In the genomic region with DNA sequence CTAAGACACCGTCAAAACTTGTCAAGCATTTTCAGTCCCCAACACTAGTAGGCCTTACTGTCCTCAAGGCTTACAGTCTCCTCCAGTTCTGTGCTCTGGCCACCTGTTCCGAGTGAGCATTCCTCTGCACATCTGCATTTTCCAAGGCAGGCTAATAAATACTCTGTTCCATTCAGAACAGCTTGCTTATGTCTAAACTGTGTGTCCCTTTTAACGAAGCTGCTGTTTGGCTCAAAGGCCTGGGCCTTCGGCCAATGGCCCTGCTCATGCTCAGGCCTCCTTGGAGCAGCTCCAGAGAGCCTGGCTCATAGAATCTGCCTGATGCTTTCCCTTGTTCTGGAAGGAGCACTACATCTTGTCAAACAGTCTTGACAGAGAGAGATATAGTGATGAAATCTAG, we compare ENCODE assay signal across 8 mouse cellular contexts.
DNase-seq lines count a peak whose midpoint lies in the region; ATAC-seq and TF ChIP-seq lines count a peak whose summit lies in the region.

No protein-coding gene starts in this region.

- TF ChIP-seq CTCF in cerebellum, adult 2 months (IDR thresholded peaks at IDR 0.05; ENCODE audit: borderline replicate concordance, insufficient read depth, low read depth, low read length), result no peak

- no peak overlapping the region for H3K4me2 ChIP-seq in midbrain, embryonic 16.5 days (ENCODE audit: low read length)
- H3K4me2 ChIP-seq in midbrain, embryonic 13.5 days (replicated peaks), result no peak overlapping the region
- no peak overlapping the region for H3K4me2 ChIP-seq in heart, embryonic 14.5 days (ENCODE audit: low read length)
- no peak overlapping the region for H3K4me2 ChIP-seq in neural tube, embryonic 15.5 days

- no peak overlapping the region for H3K9ac ChIP-seq in midbrain, embryonic 16.5 days (ENCODE audit: low read depth, low read length)
- H3K9ac ChIP-seq in midbrain, embryonic 13.5 days (replicated peaks), result no peak overlapping the region
- H3K9ac ChIP-seq in heart, embryonic 14.5 days (ENCODE audit: low read length), result 0 out of 2 replicates have a peak overlapping the region, but pooled peaks have one; percentile 2
- H3K9ac ChIP-seq in neural tube, embryonic 15.5 days (replicated peaks), result no peak overlapping the region

- no peak for TF ChIP-seq POLR2A in cerebellum, adult 2 months (IDR thresholded peaks at IDR 0.05; ENCODE audit: borderline replicate concordance, insufficient read depth, low read length)

- no peaks in the 10 kb centered on the region for H3K27me3 ChIP-seq in midbrain, embryonic 16.5 days (ENCODE audit: control insufficient read depth, insufficient read depth, low read depth, low read length)
- H3K27me3 ChIP-seq in midbrain, embryonic 13.5 days, result no peaks in the 10 kb centered on the region
- H3K27me3 ChIP-seq in cerebellum, adult 2 months (ENCODE audit: control insufficient read depth, insufficient read depth, low read length), result no peaks in the 10 kb centered on the region
- H3K27me3 ChIP-seq in heart, embryonic 14.5 days (ENCODE audit: control insufficient read depth, insufficient read depth, low read length), result no peaks in the 10 kb centered on the region
- H3K27me3 ChIP-seq in neural tube, embryonic 15.5 days (replicated peaks), result no peaks in the 10 kb centered on the region

- DNase-seq in cerebellum, adult 2 months, result peak; percentile 82 to 90
- peak; percentile 82 to 89 for DNase-seq in kidney, postnatal 25 days
- DNase-seq in embryo, embryonic 10.5 days (ENCODE audit: low spot score), result no peak

- no peaks in the 10 kb centered on the region for H3K9me3 ChIP-seq in midbrain, embryonic 16.5 days (replicated peaks; ENCODE audit: control insufficient read depth, low read length, poor library complexity, severe bottlenecking)
- no peaks in the 10 kb centered on the region for H3K9me3 ChIP-seq in midbrain, embryonic 13.5 days
- H3K9me3 ChIP-seq in heart, embryonic 14.5 days (ENCODE audit: control insufficient read depth, low read length), result no peaks in the 10 kb centered on the region
- no peaks in the 10 kb centered on the region for H3K9me3 ChIP-seq in neural tube, embryonic 15.5 days (replicated peaks)

- H3K36me3 ChIP-seq in midbrain, embryonic 16.5 days (ENCODE audit: control insufficient read depth, insufficient read depth, low read length), result no peaks in the 10 kb centered on the region
- H3K36me3 ChIP-seq in midbrain, embryonic 13.5 days, result no peaks in the 10 kb centered on the region
- no peaks in the 10 kb centered on the region; the same call in 1 of the 2 replicates for H3K36me3 ChIP-seq in heart, embryonic 14.5 days (ENCODE audit: control insufficient read depth, insufficient read depth, low read length)
- no peaks in the 10 kb centered on the region for H3K36me3 ChIP-seq in neural tube, embryonic 15.5 days

- H3K27ac ChIP-seq in midbrain, embryonic 16.5 days (ENCODE audit: low read length), result no peak overlapping the region
- H3K27ac ChIP-seq in midbrain, embryonic 13.5 days, result no peak overlapping the region
- H3K27ac ChIP-seq in cerebellum, adult 2 months (ENCODE audit: insufficient read depth, low read length), result no peak overlapping the region
- peak overlapping the region in 1 of 2 experiments; percentile 33; a peak in 1 of 4 replicates for H3K27ac ChIP-seq in heart, embryonic 14.5 days (replicated peaks in 1 of 2; ENCODE audit: control insufficient read depth in 1 of 2, insufficient read depth in 1 of 2, low read depth in 2 of 2, low read length in 2 of 2)
- no peak overlapping the region for H3K27ac ChIP-seq in neural tube, embryonic 15.5 days (replicated peaks)

- no peaks in the 10 kb centered on the region; the same call in 1 of the 2 replicates for H3K4me1 ChIP-seq in midbrain, embryonic 16.5 days (ENCODE audit: control insufficient read depth, insufficient read depth, low read length)
- H3K4me1 ChIP-seq in midbrain, embryonic 13.5 days (replicated peaks), result 0 out of 2 replicates have a peak, but pooled peaks cover 7% of the 10 kb centered on the region
- H3K4me1 ChIP-seq in cerebellum, adult 2 months (ENCODE audit: control insufficient read depth, insufficient read depth, low read length), result peaks cover 2% of the 10 kb centered on the region; the same call in 1 of the 2 replicates
- peaks cover 7 to 20% of the 10 kb centered on the region in 2 experiments for H3K4me1 ChIP-seq in heart, embryonic 14.5 days (ENCODE audit: control insufficient read depth in 2 of 2, insufficient read depth in 2 of 2, low read length in 2 of 2)
- peaks cover 11% of the 10 kb centered on the region for H3K4me1 ChIP-seq in neural tube, embryonic 15.5 days

- H3K4me3 ChIP-seq in midbrain, embryonic 16.5 days (ENCODE audit: low read depth, low read length), result no peak overlapping the region
- H3K4me3 ChIP-seq in midbrain, embryonic 13.5 days (replicated peaks), result no peak overlapping the region
- H3K4me3 ChIP-seq in cerebellum, adult 2 months (replicated peaks; ENCODE audit: insufficient read depth, low read depth, low read length), result no peak overlapping the region
- H3K4me3 ChIP-seq in heart, embryonic 14.5 days (ENCODE audit: control insufficient read depth in 1 of 2, insufficient read depth in 1 of 2, low read depth in 1 of 2, low read length in 2 of 2), result no peak overlapping the region
- no peak overlapping the region for H3K4me3 ChIP-seq in neural tube, embryonic 15.5 days (replicated peaks)

- peak; percentile 70 for ATAC-seq in midbrain, embryonic 16.5 days
- no peak for ATAC-seq in midbrain, embryonic 13.5 days
- ATAC-seq in heart, embryonic 14.5 days (ENCODE audit: insufficient number of reproducible peaks, insufficient read depth, low FRiP score, low read depth), result peak; percentile 87
- ATAC-seq in neural tube, embryonic 15.5 days (ENCODE audit: low FRiP score), result peak; percentile 60; the same call in 1 of the 2 replicates
- no peak for ATAC-seq in erythroblast, adult 5-6 weeks (replicated peaks; ENCODE audit: low FRiP score, poor library complexity, severe bottlenecking)

- WGBS in midbrain, embryonic 16.5 days, result 71% methylated on average over 4 of the region's 4 CpGs
- 70% methylated on average over 4 of the region's 4 CpGs for WGBS in midbrain, embryonic 13.5 days
- WGBS in cerebellum, adult 2 months, result 34% methylated on average over 4 of the region's 4 CpGs
- 39% methylated on average over 4 of the region's 4 CpGs for WGBS in heart, embryonic 14.5 days
- 51% methylated on average over 4 of the region's 4 CpGs for WGBS in neural tube, embryonic 15.5 days

Comparison
In these comparisons a context has a peak if more than half of its experiments do, and no peak if none do; other contexts are left out.
1. ATAC-seq: peak in midbrain, embryonic 16.5 days (single experiment), heart, embryonic 14.5 days (single experiment) and neural tube, embryonic 15.5 days (single experiment); none in midbrain, embryonic 13.5 days (single experiment) and erythroblast, adult 5-6 weeks (single experiment).